Mouse (Mus musculus) 3134 (cell line): ENCODE measurements at regions not wholly inside any gene's neighbourhood (a gene's known extent, or its start where the extent isn't known, plus 50 kb on each side); places are given as distances from the start of the nearest gene placed in this dataset.

Source experiments
- DNase-seq: peaks from one replicate; pipeline ENCODE4 v3.0.0-alpha.2; 2011; ENCODE audit warnings: low spot score; ENCODE audit not compliant: insufficient read length; ENCODE audit errors: extremely low read depth

DNA sequence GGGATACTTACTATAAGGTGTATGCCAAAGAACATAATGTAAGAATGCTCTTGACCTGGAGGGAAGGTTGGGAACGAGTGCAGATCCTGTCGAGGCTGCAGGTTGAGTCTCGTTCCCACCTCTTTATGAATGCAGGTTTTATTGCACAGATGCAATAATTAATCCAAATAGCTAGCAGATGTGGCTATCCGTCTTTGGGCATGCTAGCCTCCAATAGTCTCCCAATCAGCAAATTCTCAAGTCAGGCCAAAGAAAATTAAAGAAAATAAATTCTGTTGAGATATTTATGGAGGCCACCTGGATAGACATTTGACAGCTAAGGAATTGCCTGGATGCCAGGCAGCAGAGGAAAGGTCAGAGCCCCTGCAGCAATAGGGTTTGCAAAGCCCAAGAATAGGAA is 175.7 kb upstream of the Spag17 start:
- DNase-seq, result no peak

DNA sequence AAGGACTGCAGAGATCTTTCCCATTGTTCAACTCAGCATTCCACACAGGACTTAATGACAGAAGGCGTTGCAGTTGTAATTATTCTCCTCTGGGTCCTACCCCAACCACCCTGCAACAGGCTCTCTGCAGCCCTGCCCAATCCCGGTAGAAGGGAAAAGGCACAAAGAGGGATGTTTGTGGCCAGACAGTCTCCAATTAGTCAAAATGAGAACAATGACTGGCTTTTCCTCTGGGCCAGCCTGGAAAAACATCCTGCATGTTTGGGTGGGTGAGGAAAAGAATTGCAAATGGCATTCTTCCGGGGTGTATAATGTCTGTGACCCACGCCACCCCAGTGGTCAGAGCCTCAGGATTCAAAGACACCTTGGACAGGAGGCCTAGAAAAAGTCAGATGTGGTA is 168.8 kb upstream of the Spag17 start:
- no peak for DNase-seq

DNA sequence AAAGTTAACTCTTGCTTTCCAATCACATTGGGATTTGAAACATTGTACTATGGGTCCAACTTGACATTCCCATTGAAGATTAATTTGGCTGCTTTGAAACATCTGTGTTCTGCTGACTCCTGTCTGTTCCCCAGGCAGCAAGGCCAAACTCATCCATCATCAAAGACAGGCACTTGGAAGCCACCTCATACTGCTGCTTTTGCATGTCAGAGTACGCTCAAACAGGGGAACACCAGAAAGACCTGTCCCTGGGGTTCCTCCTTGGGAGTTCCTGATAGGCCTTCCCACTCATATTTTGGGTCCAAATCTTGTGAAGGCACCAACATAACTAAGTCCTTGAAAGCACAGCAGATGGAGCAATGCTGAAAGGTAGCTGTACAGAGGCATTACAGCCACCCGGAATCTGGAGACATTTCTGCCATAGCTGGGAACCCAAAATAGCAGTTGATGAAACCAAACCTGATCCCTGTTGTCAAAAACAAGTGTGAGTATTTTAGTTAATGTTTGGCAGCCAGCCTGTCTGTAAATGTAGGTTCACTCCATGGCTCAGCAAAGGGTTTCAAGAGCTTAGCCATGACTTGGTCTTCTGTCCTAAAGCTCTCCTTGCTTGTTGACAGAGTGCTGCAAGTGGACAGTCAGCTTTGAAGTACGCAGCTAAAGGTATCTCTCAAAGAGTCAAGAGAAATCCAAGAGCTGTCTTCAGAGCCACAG is 147.0 kb upstream of the Spag17 start:
- DNase-seq, result no peak

DNA sequence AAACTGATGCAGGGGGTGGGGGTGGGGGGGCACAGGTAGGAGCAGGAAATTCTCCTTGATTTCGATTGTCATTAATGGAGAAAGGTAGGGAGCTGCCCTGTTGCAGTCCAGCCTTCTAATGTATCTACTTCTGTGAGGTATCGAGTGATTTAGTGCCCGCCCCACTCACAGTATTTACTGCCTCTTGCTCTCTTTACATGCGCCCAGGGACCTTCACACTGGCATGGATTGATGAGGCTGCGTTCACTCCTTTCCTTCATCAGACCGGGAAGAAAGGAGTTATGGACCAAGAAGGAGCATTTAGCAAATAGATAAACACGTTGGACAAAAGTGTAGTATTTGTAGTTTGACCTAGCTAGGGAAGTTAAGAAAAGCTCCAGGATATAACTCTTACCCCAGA is 145.6 kb upstream of the Spag17 start:
- DNase-seq, result no peak

DNA sequence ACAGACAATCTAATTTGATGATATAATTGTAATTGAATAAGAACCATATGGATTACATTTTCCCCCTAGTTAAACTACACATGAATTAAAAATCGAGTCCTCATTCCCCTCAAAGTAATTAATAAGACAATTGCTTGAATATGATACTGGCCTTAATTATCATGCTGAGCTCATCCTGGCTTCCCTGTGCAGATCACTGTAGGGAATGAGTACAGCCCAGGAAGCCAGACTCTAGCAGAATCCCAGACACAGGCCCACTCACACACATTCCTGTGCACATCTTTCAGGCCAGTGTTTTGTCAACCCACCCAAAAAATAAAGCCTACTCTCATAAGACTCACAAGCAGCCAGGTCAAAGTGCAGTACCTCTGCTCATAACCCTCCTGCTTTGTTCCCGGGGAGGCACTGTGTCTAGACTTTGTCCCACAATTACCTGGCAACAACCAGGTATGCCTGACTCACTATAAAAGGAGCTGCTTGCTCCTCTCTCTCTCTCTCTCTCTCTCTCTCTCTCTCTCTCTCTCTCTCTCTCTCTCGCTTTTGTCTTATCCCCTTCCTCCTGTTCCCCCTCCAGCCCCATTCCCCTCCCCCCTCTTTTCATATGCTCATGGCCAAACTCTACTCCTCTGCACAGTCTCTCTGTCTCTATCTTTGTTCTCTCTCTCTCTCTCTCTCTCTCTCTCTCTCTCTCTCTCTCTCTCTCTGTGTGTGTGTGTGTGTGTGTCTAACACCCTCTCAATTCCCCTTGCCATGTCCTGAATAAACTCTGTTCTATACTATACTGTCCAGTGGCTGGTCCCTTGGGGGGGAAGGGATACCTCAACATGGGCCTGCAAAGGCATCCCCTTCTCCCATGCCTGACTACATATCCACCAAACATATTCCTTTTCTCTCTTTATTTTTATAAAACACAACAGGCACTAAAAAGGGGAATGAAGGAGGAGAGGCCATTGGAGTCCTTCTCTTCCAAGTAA is 143.7 kb upstream of the Spag17 start:
- DNase-seq, result no peak

DNA sequence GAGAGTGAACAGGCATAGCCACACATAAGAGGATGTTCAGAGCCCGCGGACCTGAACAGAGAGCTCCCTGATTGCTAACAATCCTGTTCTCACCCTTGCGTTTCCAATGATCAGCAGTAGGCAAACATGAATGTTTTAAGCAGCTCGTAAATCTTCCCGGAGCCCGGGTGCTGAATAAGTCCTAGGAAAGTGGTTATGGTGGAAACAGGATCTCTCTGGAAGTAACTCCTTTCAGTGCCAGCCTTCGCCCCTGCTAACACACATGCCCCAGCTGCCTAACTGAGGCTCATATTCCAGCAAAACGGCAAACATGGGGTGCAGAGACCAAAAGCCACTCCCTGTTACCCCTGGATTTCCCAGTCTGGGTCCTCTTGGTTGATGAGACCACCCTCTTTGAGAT is 135.5 kb upstream of the Spag17 start:
- no peak for DNase-seq

DNA sequence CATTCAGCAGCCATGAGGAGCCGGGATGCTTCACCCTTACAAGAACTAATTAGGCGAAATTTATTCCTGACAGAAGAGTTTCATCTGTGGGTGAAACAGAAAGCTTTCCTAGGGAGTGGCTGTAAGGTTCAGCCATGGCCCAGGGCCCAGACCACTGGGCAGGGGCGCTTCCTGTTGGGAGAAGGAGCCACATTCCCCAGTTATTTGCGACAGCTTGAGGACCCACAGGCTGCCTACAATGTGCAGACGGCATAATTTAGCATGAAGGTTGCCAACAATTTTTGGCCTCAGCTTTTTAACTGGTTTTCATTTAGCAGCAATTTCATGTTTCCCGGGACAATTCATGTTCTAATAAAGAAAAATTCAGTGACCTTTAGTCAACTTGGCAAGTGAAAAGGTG is 106.7 kb upstream of the Spag17 start:
- DNase-seq, result no peak

DNA sequence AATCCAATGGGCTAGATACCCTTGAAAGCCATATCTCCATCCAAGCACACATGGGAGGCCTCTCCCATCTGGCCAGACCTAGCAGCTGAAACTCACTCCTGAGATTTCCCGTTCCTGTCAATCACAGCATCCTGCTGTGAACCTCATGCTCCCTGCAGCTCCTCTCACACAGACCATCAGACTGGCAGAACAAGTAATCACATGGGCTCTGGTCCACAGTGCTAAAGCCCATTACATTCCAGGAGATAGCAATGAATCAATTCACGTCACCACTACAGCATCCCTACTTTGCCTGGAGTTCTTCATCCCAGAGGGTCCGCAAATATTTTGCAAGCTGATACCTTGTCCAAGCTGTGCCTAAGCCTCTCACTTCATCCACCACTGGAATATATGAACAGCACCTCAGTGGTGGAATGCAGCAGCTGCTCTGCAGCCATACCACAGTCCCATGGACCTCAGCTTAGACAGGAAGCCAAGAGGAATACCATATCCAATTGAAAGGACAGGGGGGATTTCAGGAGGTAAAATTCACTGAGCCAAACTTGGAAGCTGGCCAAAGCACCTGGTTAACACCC is 99.2 kb upstream of the Spag17 start:
- no peak for DNase-seq

DNA sequence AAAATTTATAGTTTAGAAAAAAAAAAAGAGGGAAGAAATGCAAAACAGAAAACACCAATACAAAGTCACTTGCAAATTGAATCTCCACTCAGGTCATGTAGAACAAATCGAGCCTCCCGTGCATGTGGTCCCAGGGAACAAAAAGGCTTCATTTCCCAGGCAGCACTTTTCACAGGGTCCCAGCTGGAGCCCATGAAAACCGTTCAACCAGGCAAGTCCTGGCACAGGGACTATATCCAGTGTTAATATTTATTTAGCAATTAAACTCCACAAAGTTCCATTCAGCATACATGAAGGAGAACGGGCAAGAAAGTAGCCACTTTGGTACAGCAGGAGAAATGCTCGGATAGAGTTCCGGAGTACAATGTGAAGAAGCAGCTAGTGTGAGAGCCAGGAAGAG is 93.9 kb upstream of the Spag17 start:
- DNase-seq, result no peak

DNA sequence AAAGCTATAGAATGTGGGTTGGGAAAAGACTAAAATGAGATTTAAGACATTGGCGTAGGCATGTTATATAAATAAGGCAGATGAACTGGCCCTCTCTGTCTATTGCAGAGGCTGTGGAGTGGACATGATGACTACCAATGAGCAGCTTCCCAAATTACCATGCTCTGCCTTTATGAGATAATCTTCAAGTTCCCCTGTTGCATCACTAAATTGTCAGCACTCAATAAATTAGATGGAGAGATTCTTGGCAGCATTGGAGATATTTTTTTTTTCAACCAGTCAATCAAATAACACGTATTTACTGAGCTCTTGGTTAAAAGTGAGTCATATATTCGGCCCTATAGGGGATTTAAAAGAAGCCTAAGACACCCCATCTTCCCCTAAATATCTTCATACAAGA is 91.6 kb upstream of the Spag17 start:
- no peak for DNase-seq

DNA sequence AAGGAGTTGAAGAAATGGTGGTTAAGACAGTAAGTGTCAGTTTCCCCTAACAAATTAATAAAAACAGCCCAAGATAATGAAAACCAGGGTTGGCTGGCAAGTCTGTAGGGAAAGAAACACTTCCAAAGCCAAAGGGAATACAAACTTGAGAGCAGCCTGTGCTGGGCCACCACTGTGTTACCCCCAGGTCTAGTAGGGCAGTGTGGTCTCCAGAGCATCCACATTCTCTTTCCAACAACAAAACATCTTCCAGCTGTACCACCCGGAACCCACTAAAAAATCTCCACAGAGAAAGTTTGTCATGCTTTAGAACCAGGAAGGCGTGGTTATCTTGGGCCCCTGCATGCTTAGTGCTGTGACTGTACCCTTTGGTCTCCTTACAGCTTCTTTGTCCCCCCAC is 89.4 kb upstream of the Spag17 start:
- DNase-seq, result no peak

DNA sequence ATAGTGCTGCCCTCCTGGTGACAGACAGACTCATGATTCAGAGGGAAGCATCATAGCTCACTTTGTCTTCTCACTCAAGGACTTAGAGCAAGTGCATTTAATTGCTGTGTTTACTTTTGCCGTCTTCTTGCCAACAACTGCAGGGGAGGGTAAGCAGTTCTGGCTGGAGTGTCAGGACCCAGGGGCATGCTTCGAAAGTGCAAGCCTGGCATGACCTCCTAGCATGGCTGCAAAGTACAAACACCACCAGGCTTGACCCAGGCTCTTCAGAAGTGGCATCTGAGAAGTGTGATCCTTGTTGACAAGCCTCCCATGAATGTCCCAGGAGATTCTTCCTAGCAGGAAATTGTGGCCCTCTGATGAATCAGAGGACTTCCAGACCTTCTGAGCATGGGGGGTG is 87.4 kb upstream of the Spag17 start:
- DNase-seq, result no peak

DNA sequence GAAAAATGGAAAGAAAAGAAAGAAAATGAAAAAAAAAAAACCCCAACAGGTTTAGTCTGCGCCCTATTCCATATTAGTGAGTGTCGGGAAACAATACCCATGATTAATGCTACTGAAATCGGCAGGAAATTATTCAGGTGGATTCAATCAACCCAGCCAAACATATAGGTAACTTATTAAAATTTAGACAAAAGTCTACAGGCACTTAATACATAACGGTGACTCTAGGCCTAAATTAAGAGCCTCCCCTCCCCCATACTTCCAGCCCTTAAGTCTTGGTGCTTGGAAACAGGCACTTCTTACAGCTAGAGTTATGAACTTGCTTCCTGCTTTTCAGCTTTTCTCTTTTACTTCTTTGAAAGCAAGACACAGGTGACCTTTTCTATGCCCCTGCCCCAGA is 74.7 kb upstream of the Spag17 start:
- DNase-seq, result no peak

DNA sequence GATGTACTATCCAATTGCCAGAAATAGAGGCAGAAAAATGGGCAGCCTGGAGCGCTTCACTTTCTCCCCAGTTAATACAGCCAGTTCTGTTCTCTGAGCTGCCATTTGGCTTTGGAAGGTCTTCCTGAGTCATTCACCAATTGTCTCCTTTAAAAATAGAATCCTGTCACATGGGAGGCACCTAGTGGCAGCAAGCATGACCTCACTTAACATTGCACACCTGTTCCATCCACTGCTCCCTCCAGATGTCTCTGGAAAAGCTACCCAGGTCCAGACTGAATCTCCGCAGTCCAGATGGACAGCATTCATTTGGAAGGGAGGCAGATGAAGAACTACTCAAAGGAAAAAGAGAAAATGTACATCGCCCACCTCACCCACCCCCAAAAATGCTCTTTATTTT is 73.9 kb upstream of the Spag17 start:
- DNase-seq, result no peak

DNA sequence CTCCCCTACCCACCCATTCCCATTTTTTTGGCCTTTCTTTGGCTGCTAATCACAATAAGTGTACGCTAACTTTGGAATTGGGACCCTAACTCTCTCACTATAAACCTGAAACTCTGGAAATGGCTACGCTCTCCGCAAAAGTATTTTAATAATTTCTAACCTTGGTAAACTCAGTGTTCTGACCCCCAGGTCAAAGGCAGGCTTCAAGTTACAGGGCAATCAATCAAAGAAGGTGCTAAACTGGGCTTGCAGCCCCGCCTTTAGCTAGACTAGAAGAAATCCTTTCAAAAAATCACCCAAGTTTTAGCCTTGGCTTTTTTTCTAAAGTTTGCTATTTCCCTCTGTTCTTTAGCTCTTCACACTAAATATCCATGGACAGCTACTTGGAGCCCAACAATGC is 72.4 kb upstream of the Spag17 start:
- DNase-seq, result no peak

DNA sequence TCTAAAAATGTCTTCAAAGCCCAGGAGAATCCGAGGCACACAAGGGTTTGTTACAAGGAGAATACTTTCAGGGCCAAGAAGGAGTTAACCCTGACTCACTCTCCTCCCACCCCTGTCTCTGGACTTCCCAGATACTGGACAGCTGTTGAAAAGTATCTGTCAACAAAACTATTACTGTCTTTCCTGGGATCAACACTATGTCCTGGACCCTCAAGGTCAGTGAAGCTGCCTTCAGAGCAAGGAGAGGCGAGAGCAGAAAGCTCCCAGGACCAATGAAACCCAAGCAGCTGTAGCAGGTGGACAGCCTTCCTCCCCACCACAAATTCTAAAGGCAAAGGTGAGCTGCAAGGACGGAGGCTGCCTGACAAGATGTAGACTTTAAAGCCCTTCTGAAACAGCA is 70.1 kb upstream of the Spag17 start:
- DNase-seq, result no peak

DNA sequence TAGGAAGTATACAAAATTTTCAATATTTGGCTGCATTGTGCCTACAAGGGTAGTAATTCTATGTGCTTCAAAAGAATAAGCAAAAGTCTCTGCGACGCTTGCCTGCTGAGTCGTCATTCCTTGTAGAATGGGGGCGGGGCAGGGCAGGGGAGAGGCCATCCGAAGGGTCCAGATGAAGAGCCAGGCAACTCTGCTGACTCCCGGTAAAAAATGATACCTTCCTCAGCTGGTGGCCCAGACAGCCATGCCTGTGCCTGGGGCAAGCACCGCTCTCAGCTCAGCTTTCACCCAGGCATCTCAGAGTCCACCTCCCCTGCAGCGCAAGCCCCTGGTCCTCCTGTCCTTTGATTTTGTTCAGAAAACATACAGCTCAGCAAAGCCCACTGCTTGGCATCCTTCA is 67.2 kb upstream of the Spag17 start:
- DNase-seq, result no peak

DNA sequence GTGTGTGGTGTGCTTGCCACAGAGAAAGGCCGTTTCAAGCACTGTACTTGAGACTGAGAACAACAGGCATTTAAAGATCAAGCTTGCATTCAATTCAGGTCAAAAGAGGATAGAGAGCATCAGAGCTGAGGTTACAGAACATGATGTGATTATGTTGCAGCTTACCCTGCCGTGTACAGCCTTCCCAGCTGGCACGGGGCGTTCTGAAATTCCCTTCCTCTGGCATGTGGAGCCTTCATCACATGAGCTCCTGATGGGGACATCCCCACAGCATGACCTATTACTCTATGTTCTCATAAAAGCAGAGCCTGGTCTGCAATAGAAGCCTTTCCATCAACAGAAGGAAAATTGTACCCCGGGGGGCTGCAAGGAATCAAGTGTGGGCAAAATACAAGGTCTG is 62.5 kb upstream of the Spag17 start:
- no peak for DNase-seq

DNA sequence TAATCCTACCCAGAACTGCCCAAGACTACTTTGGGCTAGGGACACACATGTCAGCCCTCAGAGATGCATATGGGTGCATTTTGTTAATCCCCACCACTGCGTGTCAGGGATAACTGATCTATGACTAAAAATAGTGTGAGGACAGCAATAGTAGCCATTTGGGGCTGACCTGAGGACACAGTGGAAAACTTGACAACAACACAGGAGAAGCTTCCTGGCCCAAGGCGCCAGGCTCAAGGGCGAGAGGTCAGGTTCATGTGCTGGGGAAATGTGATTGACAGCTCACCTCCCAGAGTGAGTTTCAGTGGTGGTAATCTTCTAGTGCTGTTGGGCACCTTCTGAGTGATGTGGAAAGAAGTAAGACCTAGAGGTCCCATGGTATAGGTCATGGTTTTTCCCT is 62.0 kb upstream of the Spag17 start:
- DNase-seq, result no peak
